Mouse (Mus musculus) stomach, embryonic 14.5 days (tissue): ENCODE data around the gene Gm20532. TPM values are rescaled to one million over a fixed set of nuclear protein-coding genes. Genes with fewer than 3 reads are reported as not detected.

Source experiments
- ATAC-seq: fragments of 200-750 bp; cut with Nextera tagmentation; 2 replicates; pipeline ENCODE4 v1.8.0; 2017; ENCODE audit warnings: low read depth, moderate TSS enrichment; ENCODE audit not compliant: insufficient number of reproducible peaks, insufficient read depth, low FRiP score
- H3K27ac ChIP-seq: fragments of 300-500 bp; sonication (generic); 2 replicates; pipeline ENCODE4 v1.5.1; 2014; ENCODE audit warnings: mild to moderate bottlenecking, low read length, moderate library complexity, mixed read lengths
- H3K27me3 ChIP-seq: fragments of 300-500 bp; sonication (generic); 2 replicates; pipeline ENCODE4 v1.6.1; 2014; ENCODE audit warnings: low read length, control low read depth, mixed read lengths; ENCODE audit not compliant: control insufficient read depth, insufficient read depth
- H3K36me3 ChIP-seq: fragments of 300-500 bp; sonication (generic); 2 replicates; pipeline ENCODE4 v1.6.1; 2014; ENCODE audit warnings: mild to moderate bottlenecking, control low read depth, low read length, moderate library complexity, mixed read lengths; ENCODE audit not compliant: control insufficient read depth, insufficient read depth
- H3K4me1 ChIP-seq: fragments of 300-500 bp; sonication (generic); 2 replicates; pipeline ENCODE4 v1.6.1; 2014; ENCODE audit warnings: low read length, control low read depth, mixed read lengths; ENCODE audit not compliant: control insufficient read depth, insufficient read depth
- H3K4me2 ChIP-seq: fragments of 300-500 bp; sonication (generic); replicated peaks from 2 replicates; pipeline ENCODE4 v1.6.1; 2014; ENCODE audit warnings: low read depth, low read length, control low read depth
- H3K4me3 ChIP-seq: fragments of 300-500 bp; sonication (generic); 2 replicates; pipeline ENCODE4 v1.5.1; 2014; ENCODE audit warnings: low read depth, low read length, control low read depth
- H3K9ac ChIP-seq: fragments of 300-500 bp; sonication (generic); replicated peaks from 2 replicates; pipeline ENCODE4 v1.6.1; 2014; ENCODE audit warnings: low read depth, mild to moderate bottlenecking, control low read depth, low read length, moderate library complexity, mixed read lengths
- H3K9me3 ChIP-seq: fragments of 300-500 bp; sonication (generic); 2 replicates; pipeline ENCODE4 v1.6.1; 2016; ENCODE audit warnings: low read depth, low read length, control low read depth; ENCODE audit not compliant: control insufficient read depth
- WGBS: fragments of 180-500 bp; shearing (Covaris S2); extraction: QIAGEN DNeasy Blood & Tissue Kit; methylation state at CpG from one replicate; pipeline ENCODE4 v1.1.7; 2014; 5-methylcytosine and 5-hydroxymethylcytosine counted together
- polyA plus RNA-seq: library from polyadenylated mRNA; unstranded; fragments of >200 nt; fragmentation: Nextera tagmentation; extraction: Ambion mirVana; gene quantifications from 2 replicates; pipeline ENCODE4 v1.2.1, GENCODE M21; 2014

Gene Gm20532
- polyA plus RNA-seq, 1 experiment from 2014 or later: not detected

DNA sequence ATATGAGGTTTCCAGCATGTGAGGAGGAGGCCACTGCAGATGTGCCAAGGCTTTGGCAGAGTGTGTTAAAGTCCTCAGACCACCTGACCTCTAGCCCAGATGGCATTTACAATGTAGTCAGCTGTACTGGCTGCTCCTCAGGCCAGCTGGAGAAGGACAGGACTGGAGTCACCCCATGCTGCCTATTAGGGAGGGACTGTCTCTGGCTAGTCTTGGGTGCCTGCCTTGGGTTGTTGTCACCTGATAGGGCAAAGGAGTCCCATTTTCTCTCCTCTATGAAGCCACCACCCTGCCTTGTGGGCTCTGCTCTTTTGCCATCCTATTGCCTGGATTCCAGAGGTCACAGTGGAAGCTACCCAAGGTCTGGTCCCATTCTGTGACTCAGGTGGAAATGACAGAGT lies 22.8 kb downstream of the Gm20532 start:
- Histone ChIP-seq H3K4me3 (no peak overlapping the region), H3K4me2 (no peak overlapping the region), H3K27ac (no peak overlapping the region), H3K9me3 (no peaks in the 10 kb centered on the region), H3K36me3 (no peaks in the 10 kb centered on the region), H3K9ac (no peak overlapping the region), H3K4me1 (peaks cover 19% of the 10 kb centered on the region; the same call in 1 of the 2 replicates), H3K27me3 (no peaks in the 10 kb centered on the region)
- no peak for ATAC-seq

DNA sequence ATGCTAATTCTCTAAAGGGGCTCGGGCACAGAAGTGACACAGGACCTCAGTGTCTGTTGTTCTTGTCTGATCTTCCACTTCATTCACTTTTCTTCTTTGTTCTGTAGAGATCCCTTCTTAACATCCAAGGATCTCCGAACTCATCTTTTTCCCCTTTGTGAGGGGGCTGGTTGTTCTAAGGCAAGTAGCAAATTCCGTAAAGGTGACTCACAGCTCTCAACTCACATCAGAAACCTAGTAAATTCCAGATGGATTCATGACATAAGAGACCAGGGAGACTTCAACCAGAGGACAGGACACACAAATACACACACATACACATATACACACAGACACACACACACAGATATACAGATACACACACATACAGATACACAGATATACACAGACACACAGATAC lies 24.1 kb downstream of the Gm20532 start:
- ATAC-seq: no peak
- WGBS: 79% methylated on average over 3 of the region's 3 CpGs
- H3K27me3 ChIP-seq: no peaks in the 10 kb centered on the region

DNA sequence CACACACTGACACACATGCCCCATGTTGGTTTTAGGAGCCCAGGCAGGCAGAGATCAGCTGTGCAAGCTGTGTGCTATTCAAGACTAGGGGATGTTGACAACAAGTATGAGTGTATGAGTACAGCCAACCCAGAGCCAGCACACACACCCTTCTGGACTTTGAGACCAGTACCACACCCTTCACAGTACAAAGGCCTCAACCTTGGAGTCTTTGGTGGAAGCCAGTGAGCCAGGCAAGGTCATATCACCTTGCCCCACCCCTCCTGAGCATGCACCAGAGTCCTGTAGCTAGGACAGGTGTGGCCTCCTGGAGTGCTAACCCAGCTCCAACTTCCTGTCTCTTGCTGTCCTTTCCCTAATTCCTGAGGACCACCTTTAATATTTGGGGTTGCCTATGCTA lies 24.6 kb downstream of the Gm20532 start:
- no peak overlapping the region for H3K4me2 ChIP-seq
- no peak overlapping the region for H3K9ac ChIP-seq
- no peak overlapping the region for H3K4me3 ChIP-seq
- ATAC-seq: peak; percentile 79
- H3K36me3 ChIP-seq: no peaks in the 10 kb centered on the region
- H3K4me1 ChIP-seq: peaks cover 15% of the 10 kb centered on the region; the same call in 1 of the 2 replicates
- H3K27ac ChIP-seq: no peak overlapping the region
- H3K9me3 ChIP-seq: no peaks in the 10 kb centered on the region
- H3K27me3 ChIP-seq: no peaks in the 10 kb centered on the region

More for the DNA sequence above, 24.1 kb downstream of the Gm20532 start:
- Histone ChIP-seq H3K27ac (no peak overlapping the region), H3K4me3 (no peak overlapping the region), H3K4me1 (peaks cover 15% of the 10 kb centered on the region; the same call in 1 of the 2 replicates), H3K9ac (no peak overlapping the region), H3K36me3 (no peaks in the 10 kb centered on the region), H3K4me2 (no peak overlapping the region), H3K9me3 (no peaks in the 10 kb centered on the region)

DNA sequence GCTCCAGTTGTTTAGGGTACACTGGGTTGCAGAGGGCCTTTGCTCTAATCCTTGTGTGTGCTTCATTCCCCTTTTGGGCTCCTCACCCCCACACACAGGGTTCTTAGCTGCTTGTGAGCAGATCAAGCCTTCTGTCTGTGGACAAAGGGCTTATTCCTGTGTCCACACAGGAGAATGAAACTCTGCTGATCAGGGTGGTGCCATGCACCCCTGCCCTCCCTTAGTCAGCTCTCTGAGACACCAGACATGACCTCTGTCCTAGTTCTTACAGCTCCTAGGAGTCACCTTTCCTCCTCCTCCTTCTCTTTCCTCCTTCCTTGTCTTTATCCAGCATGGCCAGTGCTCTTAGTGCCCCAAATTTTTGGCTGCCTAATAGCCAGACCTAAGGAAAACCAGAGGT lies 25.5 kb downstream of the Gm20532 start:
- H3K27ac ChIP-seq: no peak overlapping the region
- H3K9ac ChIP-seq: no peak overlapping the region
- H3K4me2 ChIP-seq: no peak overlapping the region
- H3K9me3 ChIP-seq: no peaks in the 10 kb centered on the region
- H3K4me3 ChIP-seq: no peak overlapping the region
- no peaks in the 10 kb centered on the region for H3K27me3 ChIP-seq
- peaks cover 9% of the 10 kb centered on the region; the same call in 1 of the 2 replicates for H3K4me1 ChIP-seq
- ATAC-seq: no peak
- H3K36me3 ChIP-seq: no peaks in the 10 kb centered on the region

DNA sequence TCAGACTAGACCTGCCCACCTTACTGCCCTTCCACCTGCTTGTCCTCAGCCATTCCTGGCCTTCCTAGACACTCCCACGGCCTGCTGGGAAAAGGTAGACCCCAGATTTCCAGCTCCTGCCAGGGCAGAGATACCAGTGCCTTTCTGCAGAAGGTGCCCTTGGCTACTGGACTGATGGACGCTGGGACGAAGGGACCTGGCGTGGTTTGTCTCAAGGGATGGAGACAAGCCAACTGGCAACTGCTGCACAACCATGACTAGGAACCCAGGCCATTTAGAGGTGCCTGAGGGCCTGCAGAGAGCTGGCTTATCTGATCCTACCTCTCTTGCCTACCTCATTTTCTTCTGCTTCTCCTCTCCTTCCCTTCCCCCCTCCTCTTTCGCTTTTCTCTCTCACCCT lies 28.5 kb downstream of the Gm20532 start:
- WGBS: 81% methylated on average over 5 of the region's 5 CpGs
- Histone ChIP-seq H3K4me2 (no peak overlapping the region), H3K4me1 (no peaks in the 10 kb centered on the region), H3K27ac (no peak overlapping the region), H3K36me3 (no peaks in the 10 kb centered on the region), H3K9me3 (no peaks in the 10 kb centered on the region), H3K27me3 (no peaks in the 10 kb centered on the region), H3K4me3 (no peak overlapping the region), H3K9ac (no peak overlapping the region)
- no peak for ATAC-seq

DNA sequence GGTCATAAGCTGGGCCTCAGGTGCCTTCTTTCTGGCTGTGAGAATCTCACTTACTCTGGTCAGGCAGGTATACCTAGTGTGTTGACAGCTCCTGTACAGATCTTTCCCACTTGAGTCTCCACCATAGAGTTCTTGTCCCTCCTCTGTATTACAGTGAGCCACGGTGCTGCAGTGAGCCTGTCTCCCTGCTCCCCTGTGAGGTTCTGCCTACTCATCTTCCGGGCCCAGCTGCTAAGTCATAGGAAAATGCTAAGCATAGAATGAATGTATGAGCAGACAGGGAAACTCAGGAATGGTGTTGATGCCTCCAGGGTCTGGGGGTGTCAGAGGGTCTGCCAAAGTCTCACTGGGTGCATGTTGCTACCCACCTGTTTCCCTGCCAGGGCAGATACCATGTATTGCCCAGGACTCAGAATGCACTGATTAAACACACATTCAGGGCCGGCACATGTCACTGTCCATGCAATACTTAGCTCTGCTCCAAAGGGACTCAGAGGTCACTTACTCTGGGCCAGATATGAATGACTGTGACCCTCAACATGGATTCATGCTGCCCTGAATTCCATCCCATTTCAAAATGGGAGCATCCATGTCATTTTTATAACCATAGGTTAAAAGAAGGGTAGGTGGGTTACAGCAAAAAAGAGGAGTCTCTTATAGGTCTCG lies 29.2 kb downstream of the Gm20532 start:
- Histone ChIP-seq H3K4me1 (no peaks in the 10 kb centered on the region), H3K4me2 (no peak overlapping the region), H3K9ac (no peak overlapping the region), H3K27me3 (no peaks in the 10 kb centered on the region), H3K9me3 (no peaks in the 10 kb centered on the region), H3K27ac (no peak overlapping the region), H3K36me3 (no peaks in the 10 kb centered on the region), H3K4me3 (no peak overlapping the region)
- ATAC-seq: no peak
- 78% methylated on average over 4 of the region's 4 CpGs for WGBS

DNA sequence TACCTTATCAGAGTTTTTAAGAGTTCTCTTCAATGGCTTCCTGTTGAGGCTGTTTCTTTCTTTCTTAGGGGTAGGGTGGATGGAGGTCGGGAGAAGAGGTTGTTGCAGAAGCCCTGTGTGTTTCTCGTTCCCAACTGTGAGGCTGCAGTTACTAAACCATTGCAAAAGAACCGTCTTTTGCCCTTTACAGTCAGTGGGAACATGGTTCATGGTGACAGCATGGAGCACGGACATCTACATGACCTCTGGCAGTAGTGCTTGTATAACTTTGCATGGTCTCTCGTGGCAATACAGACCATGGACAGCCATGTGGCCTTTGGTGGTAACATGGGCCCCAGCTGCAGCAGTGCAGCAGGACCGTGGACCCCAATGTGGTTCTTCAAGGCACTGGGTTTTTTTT lies 30.9 kb downstream of the Gm20532 start:
- WGBS: 73% methylated on average over 6 of the region's 6 CpGs
- Histone ChIP-seq H3K9me3 (no peaks in the 10 kb centered on the region), H3K9ac (no peak overlapping the region), H3K4me3 (no peak overlapping the region), H3K27me3 (no peaks in the 10 kb centered on the region), H3K4me2 (no peak overlapping the region), H3K27ac (no peak overlapping the region), H3K36me3 (no peaks in the 10 kb centered on the region), H3K4me1 (no peaks in the 10 kb centered on the region)
- ATAC-seq: no peak

DNA sequence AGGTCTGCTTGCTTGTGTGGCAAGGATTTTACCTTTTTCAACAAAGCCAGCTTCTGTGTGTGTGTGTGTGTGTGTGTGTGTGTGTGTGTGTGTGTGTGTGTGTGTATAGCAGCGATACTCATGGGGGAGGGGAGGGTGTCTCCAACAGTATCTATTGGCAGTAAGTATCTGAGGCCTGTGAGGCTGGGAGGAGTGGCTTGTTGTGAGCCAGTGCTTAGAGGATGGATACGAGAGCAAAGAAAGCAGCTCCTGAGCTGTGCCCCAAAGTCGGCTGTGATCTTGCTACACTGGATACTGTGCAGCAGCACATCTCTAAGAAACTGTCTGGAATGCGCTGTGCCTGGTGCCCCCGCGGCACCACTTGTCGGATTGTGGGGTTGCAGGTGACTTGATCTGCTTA lies 31.5 kb downstream of the Gm20532 start:
- H3K9ac ChIP-seq: no peak overlapping the region
- 55% methylated on average over 7 of the region's 7 CpGs for WGBS

DNA sequence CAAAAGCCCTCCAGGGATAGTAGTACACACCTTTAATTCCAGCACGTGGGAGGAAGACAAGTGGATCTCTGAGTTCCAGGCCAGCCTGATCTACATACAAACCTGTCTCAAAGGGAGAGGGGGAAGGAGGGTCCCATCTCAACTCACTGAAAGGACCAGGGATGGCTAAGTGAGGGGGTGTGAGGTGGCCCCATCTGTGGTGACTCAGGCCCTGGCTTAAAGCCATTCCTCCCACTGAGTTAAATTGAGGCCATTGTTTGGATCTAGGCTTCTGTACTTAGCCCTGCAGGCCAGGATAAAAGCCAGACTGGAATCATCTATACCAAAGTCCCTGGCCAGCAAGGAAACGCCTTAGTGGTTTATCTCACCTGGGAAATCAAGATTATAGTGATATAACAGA lies 34.8 kb downstream of the Gm20532 start:
- no peaks in the 10 kb centered on the region for H3K9me3 ChIP-seq
- H3K9ac ChIP-seq: no peak overlapping the region
- WGBS: 42% methylated on average over 2 of the region's 2 CpGs
- H3K4me2 ChIP-seq: no peak overlapping the region
- H3K4me1 ChIP-seq: no peaks in the 10 kb centered on the region
- no peaks in the 10 kb centered on the region for H3K27me3 ChIP-seq
- no peaks in the 10 kb centered on the region for H3K36me3 ChIP-seq
- H3K4me3 ChIP-seq: no peak overlapping the region
- ATAC-seq: no peak
- H3K27ac ChIP-seq: no peak overlapping the region

More for the DNA sequence above, 31.5 kb downstream of the Gm20532 start:
- H3K36me3 ChIP-seq: no peaks in the 10 kb centered on the region
- H3K27me3 ChIP-seq: no peaks in the 10 kb centered on the region
- no peak overlapping the region for H3K4me3 ChIP-seq
- H3K4me1 ChIP-seq: no peaks in the 10 kb centered on the region
- no peak overlapping the region for H3K4me2 ChIP-seq
- no peaks in the 10 kb centered on the region for H3K9me3 ChIP-seq
- no peak overlapping the region for H3K27ac ChIP-seq
- peak; percentile 42; the same call in 1 of the 2 replicates for ATAC-seq
